Mouse (Mus musculus): ENCODE measurements at regions not wholly inside any gene's neighbourhood (a gene's known extent, or its start where the extent isn't known, plus 50 kb on each side); places are given as distances from the start of the nearest gene placed in this dataset.

DNA sequence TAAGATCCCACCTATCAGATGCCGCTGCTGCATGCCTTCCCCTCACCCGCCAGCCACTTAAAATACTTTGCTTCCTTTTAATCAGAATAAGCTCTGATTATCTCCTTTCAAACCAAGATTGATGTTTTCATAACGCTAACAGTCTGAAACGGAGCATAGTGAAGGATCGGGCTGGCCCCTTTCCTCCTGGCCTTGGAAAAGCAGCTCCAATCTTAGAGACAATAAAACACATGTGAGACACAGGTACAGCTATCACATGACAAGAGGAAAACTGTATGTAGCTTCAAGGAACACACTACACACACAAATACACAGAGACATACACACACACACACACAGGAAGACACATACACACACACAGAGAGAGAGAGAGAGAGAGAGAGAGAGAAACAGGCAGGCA, 165.3 kb upstream of the Rnf32 start:
- WGBS: 67% methylated on average over 5 of the region's 5 CpGs
- Histone ChIP-seq H3K27me3 (no peaks in the 10 kb centered on the region), H3K27ac (no peak overlapping the region), H3K4me3 (no peak overlapping the region), H3K9me3 (replicated peaks) (no peaks in the 10 kb centered on the region), H3K9ac (no peak overlapping the region), H3K36me3 (no peaks in the 10 kb centered on the region), H3K4me2 (replicated peaks) (no peak overlapping the region), H3K4me1 (no peaks in the 10 kb centered on the region)
- no peak for ATAC-seq (ENCODE audit: low FRiP score)

DNA sequence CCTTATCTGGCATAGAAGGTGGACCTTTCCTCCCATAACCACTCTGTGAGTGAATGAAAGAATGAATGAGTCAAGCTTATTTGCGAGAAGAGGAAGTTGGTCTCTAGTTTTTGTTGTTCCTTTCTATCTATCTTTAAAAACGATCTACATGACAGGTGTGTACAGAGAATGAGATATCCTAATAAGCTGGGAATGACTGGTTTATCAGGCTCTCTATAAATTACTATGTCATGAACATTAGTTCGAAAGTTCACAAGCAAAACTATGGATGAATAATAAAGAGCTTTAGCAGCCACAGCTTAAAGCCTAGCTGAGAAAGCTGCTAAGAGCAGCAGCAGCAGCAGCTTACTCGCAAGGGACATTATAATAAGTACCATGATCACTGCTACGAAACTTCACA, 165.8 kb upstream of the Rnf32 start:
- no peak overlapping the region for H3K9ac ChIP-seq
- WGBS: 87% methylated on average over 5 of the region's 5 CpGs
- H3K4me1 ChIP-seq: no peaks in the 10 kb centered on the region
- ATAC-seq (ENCODE audit: low FRiP score): no peak
- no peaks in the 10 kb centered on the region for H3K27me3 ChIP-seq
- H3K27ac ChIP-seq: no peak overlapping the region
- H3K4me3 ChIP-seq: no peak overlapping the region
- H3K4me2 ChIP-seq (replicated peaks): no peak overlapping the region
- no peaks in the 10 kb centered on the region for H3K9me3 ChIP-seq (replicated peaks)
- H3K36me3 ChIP-seq: no peaks in the 10 kb centered on the region

DNA sequence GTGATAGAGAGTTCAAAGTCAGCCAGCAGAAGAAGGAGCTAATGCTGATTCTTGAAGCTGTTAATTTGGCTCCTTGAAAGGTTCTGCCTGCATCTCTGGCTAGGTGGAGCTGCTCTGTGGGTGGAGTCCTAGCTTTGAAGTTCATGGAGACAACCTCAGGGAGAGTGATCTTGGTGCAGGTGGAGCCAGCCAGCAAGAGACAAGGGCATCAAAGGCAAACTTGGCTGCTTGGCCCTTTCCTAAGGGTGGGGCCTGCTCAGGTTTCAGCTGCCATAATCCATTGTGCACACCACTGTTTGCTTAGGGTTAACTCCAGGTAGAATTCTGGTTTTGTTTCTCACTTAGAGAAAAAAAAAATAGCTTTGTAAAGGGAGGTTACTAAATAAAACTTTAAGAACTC, 170.7 kb upstream of the Rnf32 start:
- Histone ChIP-seq H3K9me3 (replicated peaks) (no peaks in the 10 kb centered on the region), H3K4me3 (no peak overlapping the region), H3K9ac (no peak overlapping the region), H3K36me3 (no peaks in the 10 kb centered on the region), H3K4me2 (replicated peaks) (no peak overlapping the region), H3K4me1 (no peaks in the 10 kb centered on the region), H3K27me3 (no peaks in the 10 kb centered on the region), H3K27ac (no peak overlapping the region)
- ATAC-seq (ENCODE audit: low FRiP score): no peak

DNA sequence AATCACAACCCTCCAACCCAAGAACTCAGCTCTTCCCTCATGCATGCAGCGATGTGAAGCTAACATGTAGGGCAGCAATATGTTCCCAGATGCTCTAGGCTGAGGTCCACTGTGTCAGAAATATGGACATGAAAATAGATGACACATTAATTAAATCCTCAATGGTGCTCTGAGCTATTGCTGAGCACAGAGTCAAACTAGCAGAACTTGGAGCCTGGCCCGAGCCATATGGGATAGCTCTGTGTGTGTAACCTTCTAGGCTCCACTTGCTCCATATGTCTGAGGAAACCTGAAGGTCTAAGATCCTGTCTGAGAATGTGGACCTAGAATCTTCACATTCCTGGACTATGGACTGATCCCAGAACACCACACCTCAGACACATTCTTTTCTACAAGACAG, 203.0 kb upstream of the Rnf32 start:
- H3K9ac ChIP-seq: no peak overlapping the region
- no peak overlapping the region for H3K27ac ChIP-seq
- 90% methylated on average over 2 of the region's 2 CpGs for WGBS
- no peak overlapping the region for H3K4me3 ChIP-seq
- H3K4me1 ChIP-seq: no peaks in the 10 kb centered on the region
- H3K36me3 ChIP-seq: no peaks in the 10 kb centered on the region
- no peaks in the 10 kb centered on the region for H3K9me3 ChIP-seq (replicated peaks)
- H3K4me2 ChIP-seq (replicated peaks): no peak overlapping the region
- H3K27me3 ChIP-seq: no peaks in the 10 kb centered on the region
- no peak for ATAC-seq (ENCODE audit: low FRiP score)

DNA sequence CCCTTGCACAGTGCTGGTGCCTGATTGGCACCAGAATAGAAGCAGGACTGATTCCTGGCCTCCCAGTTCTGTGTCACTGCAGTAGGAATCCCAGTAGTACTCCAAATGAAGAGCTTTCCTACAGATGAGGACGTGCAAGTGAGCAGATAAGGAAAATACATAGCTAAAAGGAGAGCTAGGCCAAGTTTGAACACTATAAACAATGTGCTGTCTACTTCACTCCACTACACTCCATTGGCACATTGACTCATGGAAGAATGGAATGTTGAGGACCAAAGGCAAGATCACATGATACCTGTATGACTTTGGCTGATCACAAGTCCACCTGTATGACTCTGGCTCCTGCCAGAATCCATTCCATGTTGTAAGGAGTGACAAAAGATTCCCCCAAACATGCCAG, 215.9 kb upstream of the Rnf32 start:
- H3K4me2 ChIP-seq (replicated peaks): no peak overlapping the region
- no peaks in the 10 kb centered on the region for H3K4me1 ChIP-seq
- no peaks in the 10 kb centered on the region for H3K27me3 ChIP-seq
- H3K36me3 ChIP-seq: no peaks in the 10 kb centered on the region
- H3K9me3 ChIP-seq (replicated peaks): no peaks in the 10 kb centered on the region
- H3K27ac ChIP-seq: no peak overlapping the region
- H3K9ac ChIP-seq: no peak overlapping the region
- no peak overlapping the region for H3K4me3 ChIP-seq
- ATAC-seq (ENCODE audit: low FRiP score): no peak
- 81% methylated on average over 1 of the region's 1 CpGs for WGBS

DNA sequence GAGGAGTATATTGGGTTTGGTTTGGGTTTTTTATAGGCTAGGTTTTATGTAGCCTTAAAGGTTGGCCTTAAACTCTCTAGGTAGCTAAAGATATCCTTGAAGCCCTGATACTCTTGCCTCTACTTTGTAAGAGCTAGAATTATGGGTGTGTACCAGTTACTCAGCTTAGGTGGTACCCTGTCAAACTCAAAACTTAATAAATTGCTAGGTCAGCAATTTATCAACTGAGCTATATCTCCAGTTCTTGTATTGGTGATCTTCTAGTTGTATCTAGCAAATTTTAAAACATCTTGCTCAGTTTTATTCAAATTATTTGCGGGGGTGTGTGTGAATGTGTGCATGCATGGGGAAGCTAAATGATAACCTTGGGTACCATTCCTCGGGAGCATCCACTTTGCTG, 225.4 kb upstream of the Rnf32 start:
- no peak overlapping the region for H3K9ac ChIP-seq
- H3K36me3 ChIP-seq: no peaks in the 10 kb centered on the region
- H3K4me3 ChIP-seq: no peak overlapping the region
- H3K4me1 ChIP-seq: no peaks in the 10 kb centered on the region
- WGBS: 76% methylated on average over 2 of the region's 2 CpGs
- H3K27me3 ChIP-seq: no peaks in the 10 kb centered on the region
- ATAC-seq (ENCODE audit: low FRiP score): no peak
- H3K4me2 ChIP-seq (replicated peaks): no peak overlapping the region
- no peak overlapping the region for H3K27ac ChIP-seq
- H3K9me3 ChIP-seq (replicated peaks): no peaks in the 10 kb centered on the region

DNA sequence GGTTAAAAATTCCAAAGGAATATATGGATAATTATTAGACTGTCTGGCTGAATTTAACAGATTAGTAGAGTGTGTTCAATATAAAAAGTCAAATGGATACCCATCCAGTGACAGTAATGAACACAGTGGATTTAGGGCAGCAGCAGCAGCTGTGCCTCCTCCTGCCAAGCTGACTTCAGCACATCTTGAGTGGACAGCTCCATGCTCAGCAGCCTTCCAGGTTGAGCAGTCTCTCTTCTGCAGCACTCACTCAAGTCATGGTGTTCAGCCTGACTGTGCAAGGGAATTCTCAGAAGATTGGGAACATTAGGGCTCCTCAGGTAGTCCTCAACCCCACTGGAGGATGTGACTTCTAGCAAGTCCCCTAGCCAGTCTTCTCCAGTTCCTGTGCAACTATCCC, 240.8 kb upstream of the Rnf32 start:
- H3K27ac ChIP-seq: no peak overlapping the region
- no peak for ATAC-seq (ENCODE audit: low FRiP score)

DNA sequence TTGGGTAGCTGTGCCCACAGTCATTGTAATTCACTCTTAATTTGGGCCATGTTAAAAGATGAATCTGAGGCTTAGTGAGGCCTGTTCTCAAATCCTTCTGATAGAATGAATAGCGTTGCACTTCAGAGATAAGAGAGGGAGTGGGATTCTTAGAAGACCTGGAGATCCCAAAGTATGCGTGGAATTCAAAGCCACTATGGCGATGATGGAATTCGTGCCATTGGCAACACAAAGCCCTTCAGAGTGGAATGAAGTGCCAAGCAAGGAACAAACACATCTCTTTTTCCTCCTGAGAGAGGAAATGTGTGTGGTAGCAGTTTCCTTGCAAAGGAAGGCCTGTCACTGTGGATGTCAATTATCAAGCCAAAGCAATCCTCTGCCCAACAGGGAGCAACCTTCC, 248.3 kb upstream of the Rnf32 start:
- Histone ChIP-seq H3K36me3 (no peaks in the 10 kb centered on the region), H3K27me3 (no peaks in the 10 kb centered on the region), H3K4me3 (no peak overlapping the region), H3K4me2 (replicated peaks) (no peak overlapping the region), H3K9me3 (replicated peaks) (no peaks in the 10 kb centered on the region), H3K9ac (no peak overlapping the region), H3K27ac (no peak overlapping the region), H3K4me1 (no peaks in the 10 kb centered on the region)
- ATAC-seq (ENCODE audit: low FRiP score): no peak
- 61% methylated on average over 4 of the region's 4 CpGs for WGBS

More for the DNA sequence above, 240.8 kb upstream of the Rnf32 start:
- no peaks in the 10 kb centered on the region for H3K36me3 ChIP-seq
- H3K4me1 ChIP-seq: no peaks in the 10 kb centered on the region
- H3K4me3 ChIP-seq: no peak overlapping the region
- no peaks in the 10 kb centered on the region for H3K27me3 ChIP-seq
- no peak overlapping the region for H3K4me2 ChIP-seq (replicated peaks)
- H3K9me3 ChIP-seq (replicated peaks): no peaks in the 10 kb centered on the region
- no peak overlapping the region for H3K9ac ChIP-seq

DNA sequence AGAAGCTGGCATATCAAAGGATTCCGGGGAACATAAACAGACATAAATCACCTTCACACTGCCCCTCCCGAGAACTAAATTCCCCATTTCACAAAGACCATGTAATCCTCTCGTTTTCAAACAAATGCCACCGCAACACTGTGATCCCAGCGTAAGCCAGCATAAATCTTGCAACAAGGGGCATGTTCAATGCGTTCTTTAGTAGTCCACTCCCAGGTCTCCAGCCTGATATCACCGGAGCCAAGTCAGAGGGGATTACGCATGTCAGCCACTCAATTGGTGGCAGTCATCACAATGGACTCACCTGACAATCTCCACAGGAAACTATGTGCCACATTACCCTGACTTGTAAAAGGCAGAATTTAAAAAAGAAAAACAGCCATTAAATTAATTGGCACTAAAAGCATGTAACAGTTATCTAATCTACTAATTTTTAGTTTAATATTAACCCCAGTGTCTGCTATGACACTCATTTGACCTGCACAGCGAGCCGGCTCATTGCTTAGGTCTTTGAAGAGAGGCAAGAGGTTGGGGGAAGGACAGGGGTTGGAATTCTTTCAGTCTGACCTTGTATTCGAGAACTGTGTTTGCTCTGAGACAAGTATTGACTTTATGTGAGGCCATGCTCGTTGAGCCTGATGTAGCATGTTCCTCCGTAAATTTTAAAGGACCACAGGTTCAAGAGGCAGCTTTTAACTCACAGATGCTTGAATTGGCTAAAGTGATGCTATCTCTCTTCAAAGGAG, 252.0 kb upstream of the Rnf32 start:
- Histone ChIP-seq H3K9ac (no peak overlapping the region), H3K4me1 (peaks cover 6% of the 10 kb centered on the region; the same call in 1 of the 2 replicates), H3K27ac (no peak overlapping the region), H3K36me3 (no peaks in the 10 kb centered on the region), H3K4me2 (replicated peaks) (no peak overlapping the region), H3K4me3 (no peak overlapping the region), H3K9me3 (replicated peaks) (no peaks in the 10 kb centered on the region), H3K27me3 (no peaks in the 10 kb centered on the region)
- no peak for ATAC-seq (ENCODE audit: low FRiP score)
- 71% methylated on average over 13 of the region's 13 CpGs for WGBS

DNA sequence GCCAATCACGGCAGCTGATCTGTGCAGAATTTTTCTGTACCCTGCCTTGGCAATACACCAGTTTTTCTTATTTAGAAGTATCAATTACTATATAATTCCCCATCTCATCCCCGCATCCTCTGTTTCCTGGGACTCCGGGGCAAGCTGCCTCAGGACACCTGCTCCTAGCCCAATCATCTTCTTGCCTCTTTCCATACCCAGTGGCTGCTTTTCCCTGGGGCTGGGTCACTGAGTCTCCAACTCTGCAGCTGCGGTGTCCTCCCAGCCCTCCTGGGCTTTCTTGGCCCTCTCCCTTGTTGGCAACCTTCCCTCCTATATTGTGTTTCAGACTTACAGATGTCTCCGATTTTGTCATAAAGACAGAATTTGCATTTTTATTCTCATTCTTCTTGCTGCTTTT, 254.8 kb upstream of the Rnf32 start:
- H3K9ac ChIP-seq: no peak overlapping the region
- H3K36me3 ChIP-seq: no peaks in the 10 kb centered on the region
- H3K4me1 ChIP-seq: peaks cover 6% of the 10 kb centered on the region; the same call in 1 of the 2 replicates
- H3K27me3 ChIP-seq: no peaks in the 10 kb centered on the region
- H3K4me2 ChIP-seq (replicated peaks): no peak overlapping the region
- no peak overlapping the region for H3K27ac ChIP-seq
- ATAC-seq (ENCODE audit: low FRiP score): no peak
- H3K4me3 ChIP-seq: no peak overlapping the region
- 74% methylated on average over 5 of the region's 5 CpGs for WGBS
- H3K9me3 ChIP-seq (replicated peaks): no peaks in the 10 kb centered on the region

DNA sequence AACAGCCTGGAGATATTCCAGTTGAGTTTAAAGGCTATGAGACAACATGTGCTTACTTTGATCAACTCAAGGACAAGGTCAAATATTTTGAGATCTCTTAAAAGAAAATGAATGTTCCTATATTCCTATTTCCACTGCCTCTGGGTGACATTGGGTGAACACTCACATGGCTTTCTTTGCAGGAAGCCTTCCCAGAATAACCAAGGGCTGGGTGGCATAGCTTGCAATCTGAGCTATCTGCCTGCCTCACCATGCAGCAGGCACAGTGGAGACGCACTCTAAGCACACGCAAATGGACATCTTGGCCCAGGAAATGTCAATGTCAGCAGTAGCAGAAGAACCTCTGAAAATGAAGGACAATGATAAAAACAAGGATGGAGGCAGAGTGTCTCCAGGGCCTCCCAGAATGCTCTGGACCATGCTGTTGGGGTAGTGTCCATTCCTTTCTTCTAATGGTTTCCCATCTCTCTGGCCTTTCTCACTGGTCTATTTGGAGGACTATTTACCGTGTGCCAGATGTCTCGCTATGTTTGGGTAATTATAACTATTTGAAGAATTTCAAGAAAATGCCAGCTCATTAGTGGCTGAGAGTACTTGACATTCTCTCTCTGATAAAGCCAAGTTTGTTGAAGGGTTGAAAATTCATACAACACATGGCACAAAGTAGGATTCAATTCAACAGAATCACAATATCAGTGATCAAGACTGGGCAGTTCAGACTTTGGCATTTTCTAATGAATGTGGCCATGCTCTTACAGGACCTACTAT, 276.3 kb upstream of the Rnf32 start:
- whole genome bisulfite sequencing: 89% methylated on average over 4 of the region's 4 CpGs
- Histone ChIP-seq H3K9me3 (replicated peaks) (no peaks in the 10 kb centered on the region), H3K36me3 (no peaks in the 10 kb centered on the region), H3K9ac (no peak overlapping the region), H3K4me3 (no peak overlapping the region), H3K27ac (no peak overlapping the region), H3K4me1 (no peaks in the 10 kb centered on the region), H3K27me3 (no peaks in the 10 kb centered on the region), H3K4me2 (replicated peaks) (no peak overlapping the region)
- no peak for ATAC-seq (ENCODE audit: low FRiP score)

DNA sequence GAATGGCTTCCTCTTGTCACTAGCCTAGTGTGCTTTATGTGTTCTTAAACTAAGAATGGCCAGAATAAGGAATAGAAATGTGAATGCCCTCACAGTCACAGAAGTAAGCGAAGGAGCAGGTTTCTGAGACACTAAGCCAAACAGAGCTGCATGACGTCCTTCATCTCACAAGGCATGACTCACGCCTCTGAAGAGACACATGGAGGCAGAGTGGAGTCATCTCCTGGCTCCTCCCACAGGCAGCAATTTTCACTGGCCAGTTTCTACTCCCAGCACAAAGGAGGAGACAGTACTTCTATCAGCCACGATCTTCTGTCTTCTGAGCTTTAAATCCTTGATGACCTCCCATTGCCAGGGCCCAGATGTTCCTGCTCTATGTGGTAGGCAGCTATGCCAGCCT, 291.3 kb upstream of the Rnf32 start:
- ATAC-seq (ENCODE audit: low FRiP score): no peak
- Histone ChIP-seq H3K36me3 (no peaks in the 10 kb centered on the region), H3K4me2 (replicated peaks) (no peak overlapping the region), H3K9ac (no peak overlapping the region), H3K4me3 (no peak overlapping the region), H3K27ac (no peak overlapping the region), H3K27me3 (no peaks in the 10 kb centered on the region), H3K9me3 (replicated peaks) (no peaks in the 10 kb centered on the region), H3K4me1 (no peaks in the 10 kb centered on the region)
- WGBS: 58% methylated on average over 4 of the region's 4 CpGs

DNA sequence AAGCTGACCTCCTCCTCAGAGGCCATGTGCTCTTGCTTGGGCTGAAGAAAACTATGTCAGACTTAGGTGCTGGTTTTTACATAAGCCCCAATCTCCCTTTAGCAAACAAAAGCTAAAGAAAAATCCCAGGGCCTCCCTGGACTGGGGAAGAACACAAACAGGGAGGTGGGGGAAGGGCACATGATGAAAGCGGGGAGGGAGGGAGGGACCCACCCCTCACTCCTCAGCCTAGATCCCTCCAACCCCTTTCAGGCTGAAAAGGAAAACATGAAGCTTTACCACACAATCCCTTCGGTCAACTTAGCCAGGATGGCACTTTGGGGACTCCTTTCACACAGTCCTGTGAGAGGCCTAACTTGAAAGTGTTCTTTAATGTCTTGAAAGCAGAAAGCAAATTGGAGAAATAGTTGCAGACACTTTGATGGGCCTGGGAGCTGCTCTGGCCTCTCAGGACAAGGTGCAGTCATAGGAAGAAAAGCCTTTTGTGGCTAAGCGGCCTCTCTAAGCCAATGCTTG, 291.9 kb upstream of the Rnf32 start:
- no peaks in the 10 kb centered on the region for H3K9me3 ChIP-seq (replicated peaks)
- H3K36me3 ChIP-seq: no peaks in the 10 kb centered on the region
- no peak overlapping the region for H3K4me2 ChIP-seq (replicated peaks)
- no peak for ATAC-seq (ENCODE audit: low FRiP score)
- H3K4me1 ChIP-seq: no peaks in the 10 kb centered on the region
- H3K27ac ChIP-seq: no peak overlapping the region
- H3K27me3 ChIP-seq: no peaks in the 10 kb centered on the region
- H3K9ac ChIP-seq: no peak overlapping the region
- H3K4me3 ChIP-seq: no peak overlapping the region
- WGBS: 17% methylated on average over 3 of the region's 3 CpGs

All from hindbrain, embryonic 12.5 days (tissue).